Mouse (Mus musculus) lung, embryonic 14.5 days (tissue): ENCODE data around the gene Mansc1. TPM values are rescaled to one million over a fixed set of nuclear protein-coding genes. Genes with fewer than 3 reads are reported as not detected.

ENCODE experiments used
- ATAC-seq: fragments of 200-750 bp; cut with Nextera tagmentation; 2 replicates; pipeline ENCODE4 v1.8.0; 2017; ENCODE audit warnings: mild to moderate bottlenecking, moderate TSS enrichment, moderate library complexity; ENCODE audit not compliant: insufficient read depth
- DNase-seq: peaks from one replicate; pipeline ENCODE4 v3.0.0-alpha.2; 2015
- H3K27ac ChIP-seq: fragments of 300-500 bp; sonication (generic); 2 replicates; pipeline ENCODE4 v1.5.1; 2014; ENCODE audit warnings: low read depth, mild to moderate bottlenecking, moderate library complexity
- H3K27me3 ChIP-seq: fragments of 300-500 bp; sonication (generic); 2 replicates; pipeline ENCODE4 v1.6.1; 2014; ENCODE audit warnings: low read length, control low read depth; ENCODE audit not compliant: insufficient read depth
- H3K36me3 ChIP-seq: fragments of 300-500 bp; sonication (generic); 2 replicates; pipeline ENCODE4 v1.6.1; 2014; ENCODE audit warnings: control low read depth; ENCODE audit not compliant: insufficient read depth
- H3K4me1 ChIP-seq: fragments of 300-500 bp; sonication (generic); 2 replicates; pipeline ENCODE4 v1.6.1; 2014; ENCODE audit warnings: antibody characterized with exemption, control low read depth; ENCODE audit not compliant: insufficient read depth
- H3K4me2 ChIP-seq: fragments of 300-500 bp; sonication (generic); 2 replicates; pipeline ENCODE4 v1.6.1; 2014; ENCODE audit warnings: mild to moderate bottlenecking
- H3K4me3 ChIP-seq: fragments of 300-500 bp; sonication (generic); 2 replicates; pipeline ENCODE4 v1.5.1; 2014; ENCODE audit warnings: low read depth, low read length
- H3K9ac ChIP-seq: fragments of 300-500 bp; sonication (generic); 2 replicates; pipeline ENCODE4 v1.6.1; 2014
- H3K9me3 ChIP-seq: fragments of 300-500 bp; sonication (generic); 2 replicates; pipeline ENCODE4 v1.6.1; 2016; ENCODE audit warnings: low read depth, low read length, control low read depth
- CTCF ChIP-seq: IDR thresholded peaks from 2 replicates; pipeline ENCODE4 v1.5.1; 2016; ENCODE audit warnings: antibody characterized with exemption, low read depth
- WGBS: fragments of 180-500 bp; shearing (Covaris S2); extraction: QIAGEN DNeasy Blood & Tissue Kit; methylation state at CpG from one replicate; pipeline ENCODE4 v1.1.7; 2014; 5-methylcytosine and 5-hydroxymethylcytosine counted together
- polyA plus RNA-seq: library from polyadenylated mRNA; unstranded; fragments of >200 nt; fragmentation: Nextera tagmentation; extraction: Ambion mirVana; gene quantifications from 2 replicates; pipeline ENCODE4 v1.2.1, GENCODE M21; 2014

The Mansc1 gene
- polyA plus RNA-seq, 1 experiment from 2014 or later, result 5.9 TPM

GRCm38 (mm10) chr6:134579506-134579905 lies 52.8 kb downstream of the Mansc1 start:
- Histone ChIP-seq H3K4me2 (no peak overlapping the region), H3K4me1 (0 out of 2 replicates have a peak, but pooled peaks cover 4% of the 10 kb centered on the region), H3K9ac (no peak overlapping the region), H3K27ac (no peak overlapping the region), H3K27me3 (no peaks in the 10 kb centered on the region), H3K36me3 (no peaks in the 10 kb centered on the region), H3K4me3 (no peak overlapping the region), H3K9me3 (no peaks in the 10 kb centered on the region)
- WGBS, result 83% methylated on average over 4 of the region's 4 CpGs
- no peak for ATAC-seq
- TF ChIP-seq CTCF, result no peak
- no peak for DNase-seq

GRCm38 (mm10) chr6:134578039-134578438 lies 54.2 kb downstream of the Mansc1 start:
- no peak for TF ChIP-seq CTCF
- H3K9ac ChIP-seq, result no peak overlapping the region
- DNase-seq, result no peak
- no peak overlapping the region for H3K27ac ChIP-seq
- H3K4me2 ChIP-seq, result no peak overlapping the region
- 0 out of 2 replicates have a peak, but pooled peaks cover 4% of the 10 kb centered on the region for H3K4me1 ChIP-seq
- no peaks in the 10 kb centered on the region for H3K27me3 ChIP-seq
- no peak overlapping the region for H3K4me3 ChIP-seq
- 56% methylated on average over 6 of the region's 6 CpGs for WGBS
- no peaks in the 10 kb centered on the region for H3K9me3 ChIP-seq
- no peak for ATAC-seq
- no peaks in the 10 kb centered on the region for H3K36me3 ChIP-seq

- peak; percentile 73 for DNase-seq
- no peak overlapping the region for H3K4me3 ChIP-seq
- WGBS, result 30% methylated on average over 3 of the region's 3 CpGs
- no peaks in the 10 kb centered on the region for H3K9me3 ChIP-seq
- H3K4me1 ChIP-seq, result 0 out of 2 replicates have a peak, but pooled peaks cover 4% of the 10 kb centered on the region
- TF ChIP-seq CTCF, result no peak
- peak; percentile 64 for ATAC-seq
- no peak overlapping the region for H3K9ac ChIP-seq
- H3K27me3 ChIP-seq, result no peaks in the 10 kb centered on the region
- H3K27ac ChIP-seq, result no peak overlapping the region
- H3K4me2 ChIP-seq, result no peak overlapping the region
- no peaks in the 10 kb centered on the region for H3K36me3 ChIP-seq
These were observed 57.0 kb downstream of the Mansc1 start for GRCm38 (mm10) chr6:134575288-134575741.

GRCm38 (mm10) chr6:134567986-134568556 lies 64.2 kb downstream of the Mansc1 start:
- TF ChIP-seq CTCF, result no peak
- no peak for DNase-seq
- Histone ChIP-seq H3K27ac (no peak overlapping the region), H3K4me2 (no peak overlapping the region), H3K9me3 (no peaks in the 10 kb centered on the region), H3K4me1 (no peaks in the 10 kb centered on the region), H3K36me3 (no peaks in the 10 kb centered on the region), H3K4me3 (no peak overlapping the region), H3K9ac (no peak overlapping the region), H3K27me3 (no peaks in the 10 kb centered on the region)
- no peak for ATAC-seq
- WGBS, result 72% methylated on average over 5 of the region's 5 CpGs

- ATAC-seq (peak; percentile 94), DNase-seq (peak; percentile 93)
- no peaks in the 10 kb centered on the region for H3K4me1 ChIP-seq
- H3K36me3 ChIP-seq, result no peaks in the 10 kb centered on the region
- H3K4me2 ChIP-seq, result peak within 1 kb of the TSS; percentile 90
- under 1% methylated on average over 84 of the region's 99 CpGs for WGBS
- H3K27ac ChIP-seq, result peak within 1 kb of the TSS; percentile 99
- H3K27me3 ChIP-seq, result no peaks in the 10 kb centered on the region
- H3K9me3 ChIP-seq, result no peaks in the 10 kb centered on the region
- H3K9ac ChIP-seq, result peak within 1 kb of the TSS; percentile 98
- TF ChIP-seq CTCF, result no peak
- peak within 1 kb of the TSS; percentile 98 for H3K4me3 ChIP-seq
These were observed 65.3 kb downstream of the Mansc1 start, which contains the start of gene Lrp6 for GRCm38 (mm10) chr6:134566818-134567485. Gene Lrp6 (minus strand): TSS chr6:134566965.

- peak overlapping the region; percentile 99 for H3K27ac ChIP-seq
- peak overlapping the region; percentile 90 for H3K4me2 ChIP-seq
- DNase-seq (peak; percentile 41), ATAC-seq (peak; percentile 61)
- no peaks in the 10 kb centered on the region for H3K36me3 ChIP-seq
- TF ChIP-seq CTCF, result no peak
- under 1% methylated on average over 49 of the region's 64 CpGs for whole genome bisulfite sequencing
- H3K4me1 ChIP-seq, result no peaks in the 10 kb centered on the region
- no peaks in the 10 kb centered on the region for H3K9me3 ChIP-seq
- peak overlapping the region; percentile 98 for H3K4me3 ChIP-seq
- no peaks in the 10 kb centered on the region for H3K27me3 ChIP-seq
- peak overlapping the region; percentile 98 for H3K9ac ChIP-seq
These were observed 66.0 kb downstream of the Mansc1 start for GRCm38 (mm10) chr6:134566248-134566817.
